Mouse (Mus musculus) stomach, postnatal 0 days (tissue): ENCODE measurements at regions not wholly inside any gene's neighbourhood (a gene's known extent, or its start where the extent isn't known, plus 50 kb on each side); places are given as distances from the start of the nearest gene placed in this dataset.

Experiments used
- ATAC-seq: fragments of 200-750 bp; cut with Nextera tagmentation; 2 replicates; pipeline ENCODE4 v1.8.0; 2017; ENCODE audit not compliant: low FRiP score, low TSS enrichment
- DNase-seq: peaks from one replicate; pipeline ENCODE4 v3.0.0-alpha.2; 2016; ENCODE audit warnings: low spot score
- H3K27ac ChIP-seq: fragments of 300-500 bp; sonication (generic); replicated peaks from 2 replicates; pipeline ENCODE4 v1.5.1; 2014; ENCODE audit warnings: mild to moderate bottlenecking, control low read depth
- H3K27me3 ChIP-seq: fragments of 300-500 bp; sonication (generic); 2 replicates; pipeline ENCODE4 v1.6.1; 2014; ENCODE audit warnings: low read length; ENCODE audit not compliant: control insufficient read depth, insufficient read depth
- H3K36me3 ChIP-seq: fragments of 300-500 bp; sonication (generic); 2 replicates; pipeline ENCODE4 v1.6.1; 2014; ENCODE audit warnings: low read length, mixed read lengths; ENCODE audit not compliant: control insufficient read depth, insufficient read depth
- H3K4me1 ChIP-seq: fragments of 300-500 bp; sonication (generic); replicated peaks from 2 replicates; pipeline ENCODE4 v1.6.1; 2014; ENCODE audit warnings: antibody characterized with exemption; ENCODE audit not compliant: control insufficient read depth, insufficient read depth
- H3K4me2 ChIP-seq: fragments of 300-500 bp; sonication (generic); replicated peaks from 2 replicates; pipeline ENCODE4 v1.6.1; 2014; ENCODE audit warnings: low read depth, mild to moderate bottlenecking, control low read depth, moderate library complexity
- H3K4me3 ChIP-seq: fragments of 300-500 bp; sonication (generic); 2 replicates; pipeline ENCODE4 v1.5.1; 2014; ENCODE audit warnings: low read depth, low read length, control low read depth
- H3K9ac ChIP-seq: fragments of 300-500 bp; sonication (generic); 2 replicates; pipeline ENCODE4 v1.6.1; 2014; ENCODE audit warnings: mild to moderate bottlenecking, low read length, control low read depth, mixed read lengths
- H3K9me3 ChIP-seq: fragments of 300-500 bp; sonication (generic); 2 replicates; pipeline ENCODE4 v1.6.1; 2016; ENCODE audit warnings: low read length; ENCODE audit not compliant: control insufficient read depth
- CTCF ChIP-seq: IDR thresholded peaks from 2 replicates; pipeline ENCODE4 v1.5.1; 2016; ENCODE audit warnings: antibody characterized with exemption, low read depth, mild to moderate bottlenecking, moderate library complexity
- EP300 ChIP-seq: optimal IDR thresholded peaks from 2 replicates; pipeline ENCODE3; 2016; ENCODE audit warnings: antibody characterized with exemption
- WGBS: fragments of 180-500 bp; shearing (Covaris S2); extraction: QIAGEN DNeasy Blood & Tissue Kit; methylation state at CpG from one replicate; pipeline ENCODE4 v1.1.7; 2014; 5-methylcytosine and 5-hydroxymethylcytosine counted together

DNA sequence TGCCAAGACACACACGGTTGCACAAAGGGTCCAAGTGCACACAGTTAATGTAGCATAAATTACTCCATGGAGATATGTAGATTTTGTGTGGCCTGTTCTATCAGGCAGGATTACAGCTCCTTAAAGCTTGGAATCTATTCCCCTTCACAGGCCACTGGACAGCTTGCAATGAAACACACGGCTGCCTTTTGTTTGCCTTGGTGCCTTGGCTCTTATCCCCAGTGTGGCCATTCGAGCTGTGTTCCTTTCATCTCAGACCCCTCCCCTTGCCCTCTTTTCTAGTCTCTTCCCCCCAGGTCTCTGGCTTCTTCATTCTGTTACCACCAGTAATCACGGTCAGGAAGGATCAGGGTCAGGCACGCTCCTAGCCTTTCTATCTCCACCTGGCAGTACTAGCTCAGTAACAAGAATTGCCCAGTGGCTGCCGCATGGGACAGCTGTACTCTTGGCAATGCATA, 79.7 kb upstream of the Kcnd3 start:
- Histone ChIP-seq H3K9ac (no peak overlapping the region), H3K4me2 (no peak overlapping the region), H3K4me3 (no peak overlapping the region), H3K27ac (no peak overlapping the region), H3K27me3 (no peaks in the 10 kb centered on the region), H3K9me3 (no peaks in the 10 kb centered on the region), H3K36me3 (no peaks in the 10 kb centered on the region), H3K4me1 (no peaks in the 10 kb centered on the region)
- 63% methylated on average over 6 of the region's 6 CpGs for WGBS
- DNase-seq (no peak), ATAC-seq (no peak)
- TF ChIP-seq EP300: no peak
- TF ChIP-seq CTCF: no peak

DNA sequence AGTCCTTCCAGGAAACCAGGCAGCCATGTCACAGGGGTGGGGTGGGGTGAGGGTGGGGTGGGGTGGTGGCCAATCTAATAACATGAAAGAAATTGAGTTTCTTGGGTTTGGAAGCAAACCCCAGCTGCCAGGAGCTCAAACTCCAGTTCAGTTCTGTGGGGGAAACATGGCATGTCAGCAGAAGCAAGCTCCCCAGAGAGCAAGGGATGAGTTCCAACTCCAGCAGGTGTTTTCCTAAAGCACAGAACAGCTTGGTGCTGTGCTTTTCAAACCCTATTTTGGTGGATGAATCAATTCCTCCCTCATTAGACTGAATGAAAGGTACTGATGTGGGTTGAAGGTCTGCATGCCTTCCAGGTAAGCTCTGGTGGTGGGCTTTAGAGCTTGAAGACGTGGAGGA, 77.8 kb upstream of the Kcnd3 start:
- H3K36me3 ChIP-seq: no peaks in the 10 kb centered on the region
- 73% methylated on average over 1 of the region's 1 CpGs for WGBS
- H3K4me1 ChIP-seq: no peaks in the 10 kb centered on the region
- DNase-seq (no peak), ATAC-seq (no peak)
- H3K27ac ChIP-seq: no peak overlapping the region
- TF ChIP-seq EP300 (no peak), CTCF (no peak)
- no peaks in the 10 kb centered on the region for H3K9me3 ChIP-seq
- H3K4me2 ChIP-seq: no peak overlapping the region
- H3K9ac ChIP-seq: no peak overlapping the region
- no peaks in the 10 kb centered on the region for H3K27me3 ChIP-seq
- H3K4me3 ChIP-seq: no peak overlapping the region

DNA sequence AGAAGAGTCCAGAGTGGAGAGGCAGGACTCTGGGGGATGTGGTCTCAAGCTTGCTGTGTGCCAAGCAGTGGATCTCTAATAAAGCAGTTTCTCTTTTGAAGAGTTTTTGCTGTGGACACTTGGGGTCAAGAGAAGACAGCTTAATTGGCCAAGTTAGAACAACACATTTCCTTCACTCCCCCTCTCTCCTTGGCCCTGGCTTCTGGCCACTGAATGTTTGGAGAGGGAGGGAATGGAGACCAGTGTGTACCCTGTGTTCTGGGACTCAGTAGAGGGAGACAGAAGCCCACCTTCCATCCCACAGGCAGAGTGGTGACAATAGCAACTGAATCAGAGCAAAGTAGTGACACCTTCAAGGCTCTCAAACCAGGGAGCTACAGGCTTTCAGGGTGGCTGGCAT, 77.3 kb upstream of the Kcnd3 start:
- H3K9me3 ChIP-seq: no peaks in the 10 kb centered on the region
- H3K4me3 ChIP-seq: no peak overlapping the region
- DNase-seq: no peak
- no peak for ATAC-seq
- no peak for TF ChIP-seq CTCF
- TF ChIP-seq EP300: no peak
- H3K9ac ChIP-seq: no peak overlapping the region
- no peak overlapping the region for H3K27ac ChIP-seq
- H3K4me1 ChIP-seq: no peaks in the 10 kb centered on the region
- H3K4me2 ChIP-seq: no peak overlapping the region
- H3K36me3 ChIP-seq: no peaks in the 10 kb centered on the region
- no peaks in the 10 kb centered on the region for H3K27me3 ChIP-seq

DNA sequence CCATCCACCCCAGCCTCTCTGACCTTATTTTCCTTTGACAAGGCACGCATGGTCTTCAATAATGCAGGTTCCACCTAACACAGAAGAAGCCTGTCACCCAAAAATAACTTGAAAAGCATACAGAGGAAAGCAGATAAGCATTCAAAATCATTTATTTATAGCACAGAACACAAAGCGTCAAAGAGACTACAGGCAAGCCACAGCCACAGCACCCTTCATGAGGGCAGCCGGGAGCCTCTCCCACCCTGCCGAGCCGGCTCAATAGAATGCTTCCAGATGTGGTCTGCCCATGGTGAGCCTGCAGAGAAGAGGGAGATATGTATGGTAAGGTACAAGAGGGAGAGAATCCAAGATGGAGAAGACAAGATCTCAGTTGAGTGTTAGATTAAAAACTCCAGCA, 76.7 kb upstream of the Kcnd3 start:
- DNase-seq (no peak), ATAC-seq (no peak)
- H3K4me2 ChIP-seq: no peak overlapping the region
- TF ChIP-seq CTCF (no peak), EP300 (no peak)
- no peak overlapping the region for H3K4me3 ChIP-seq
- H3K4me1 ChIP-seq: no peaks in the 10 kb centered on the region
- 67% methylated on average over 5 of the region's 5 CpGs for WGBS
- no peaks in the 10 kb centered on the region for H3K9me3 ChIP-seq
- no peaks in the 10 kb centered on the region for H3K36me3 ChIP-seq
- H3K27ac ChIP-seq: no peak overlapping the region
- H3K9ac ChIP-seq: no peak overlapping the region
- H3K27me3 ChIP-seq: no peaks in the 10 kb centered on the region

DNA sequence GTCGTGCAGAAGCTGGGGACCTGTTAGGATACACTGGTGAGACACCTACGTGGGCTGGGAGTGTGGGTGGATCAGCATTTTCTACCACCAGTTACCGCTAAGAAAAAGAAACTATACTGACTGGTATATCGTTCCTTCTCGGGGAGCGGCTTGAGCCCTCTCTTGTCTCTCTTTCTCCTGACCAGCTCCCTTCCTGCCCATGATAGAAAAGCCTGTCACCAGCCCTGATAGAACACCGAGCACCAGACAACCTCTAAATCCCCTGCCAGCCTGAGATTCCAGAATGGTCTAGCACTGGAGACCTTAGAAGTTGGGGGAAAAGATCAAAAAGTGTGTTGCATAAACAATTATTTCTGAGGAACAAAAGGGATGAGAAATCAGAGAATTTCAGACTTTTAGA, 76.3 kb upstream of the Kcnd3 start:
- WGBS: 84% methylated on average over 7 of the region's 7 CpGs

DNA sequence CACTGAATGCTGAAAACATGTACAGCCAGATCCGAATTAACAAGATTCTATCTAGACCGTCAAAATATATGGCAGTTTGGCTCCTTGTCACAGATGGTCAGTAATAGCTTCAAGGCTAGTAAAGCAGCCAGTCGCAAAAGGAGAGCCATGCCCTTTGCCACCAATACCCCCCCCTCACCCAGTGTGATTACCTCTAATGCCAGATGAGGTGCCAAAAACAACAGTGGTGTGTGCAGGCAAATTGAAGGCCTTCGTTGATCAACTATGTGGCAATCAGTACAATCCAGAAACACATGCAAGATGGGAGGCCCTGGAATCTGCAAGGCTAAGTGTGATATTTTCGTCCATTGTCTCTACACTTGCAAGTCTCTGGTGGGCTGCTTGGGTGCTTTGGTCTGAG, 75.8 kb upstream of the Kcnd3 start:
- Histone ChIP-seq H3K27ac (no peak overlapping the region), H3K9ac (no peak overlapping the region), H3K36me3 (no peaks in the 10 kb centered on the region), H3K4me1 (no peaks in the 10 kb centered on the region), H3K27me3 (no peaks in the 10 kb centered on the region), H3K4me3 (no peak overlapping the region), H3K4me2 (no peak overlapping the region), H3K9me3 (no peaks in the 10 kb centered on the region)
- DNase-seq (no peak), ATAC-seq (no peak)
- 80% methylated on average over 5 of the region's 5 CpGs for WGBS
- no peak for TF ChIP-seq EP300
- no peak for TF ChIP-seq CTCF

More for the DNA sequence above, 76.3 kb upstream of the Kcnd3 start:
- H3K27ac ChIP-seq: no peak overlapping the region
- H3K27me3 ChIP-seq: no peaks in the 10 kb centered on the region
- H3K36me3 ChIP-seq: no peaks in the 10 kb centered on the region
- DNase-seq (no peak), ATAC-seq (no peak)
- H3K4me2 ChIP-seq: no peak overlapping the region
- H3K9me3 ChIP-seq: no peaks in the 10 kb centered on the region
- no peaks in the 10 kb centered on the region for H3K4me1 ChIP-seq
- no peak overlapping the region for H3K9ac ChIP-seq
- no peak overlapping the region for H3K4me3 ChIP-seq
- TF ChIP-seq CTCF (no peak), EP300 (no peak)
